Mouse (Mus musculus) bone marrow macrophage, adult 2 months (primary cell): ENCODE measurements around the gene Slc38a10.

Experiments
- CTCF ChIP-seq: IDR thresholded peaks from 2 replicates; pipeline ENCODE4 v1.5.1; 2012; ENCODE audit warnings: low read depth, mild to moderate bottlenecking, low read length, moderate library complexity
- POLR2A ChIP-seq: IDR thresholded peaks from 2 replicates; pipeline ENCODE4 v1.6.1; 2012; ENCODE audit warnings: mild to moderate bottlenecking, low read depth, low read length, borderline replicate concordance

DNA sequence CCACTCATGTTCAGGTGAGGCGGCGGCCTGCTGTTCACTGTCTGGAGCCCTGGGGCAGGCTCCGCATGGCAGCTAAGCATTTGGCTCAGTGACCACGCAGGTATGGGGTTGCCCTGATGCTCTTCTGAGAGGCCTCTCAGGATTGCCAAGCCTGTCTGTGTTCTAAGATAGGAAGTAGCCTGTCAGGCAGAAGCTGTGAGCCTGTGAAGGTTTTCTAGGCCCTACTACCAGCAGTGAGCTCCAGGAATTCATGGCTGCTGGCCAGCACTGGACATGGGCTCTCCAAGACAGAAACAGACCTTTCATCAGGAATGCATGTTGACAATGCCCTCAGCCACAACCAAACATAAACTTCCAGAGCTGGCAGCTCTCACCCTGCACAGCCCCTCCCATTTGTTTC is 39.0 kb downstream of the Slc38a10 start:
- TF ChIP-seq CTCF: no peak
- TF ChIP-seq POLR2A: no peak
